Mouse (Mus musculus) 3T3-L1 (cell line): ENCODE results near the gene Mpp6.
A peak's percentile ranks its signal among the peaks of the same experiment; 100 is the strongest.

Source experiments
- DNase-seq: peaks from one replicate; pipeline ENCODE4 v3.0.0-alpha.2; 2015; ENCODE audit warnings: low read depth, low spot score

Gene Mpp6

DNA sequence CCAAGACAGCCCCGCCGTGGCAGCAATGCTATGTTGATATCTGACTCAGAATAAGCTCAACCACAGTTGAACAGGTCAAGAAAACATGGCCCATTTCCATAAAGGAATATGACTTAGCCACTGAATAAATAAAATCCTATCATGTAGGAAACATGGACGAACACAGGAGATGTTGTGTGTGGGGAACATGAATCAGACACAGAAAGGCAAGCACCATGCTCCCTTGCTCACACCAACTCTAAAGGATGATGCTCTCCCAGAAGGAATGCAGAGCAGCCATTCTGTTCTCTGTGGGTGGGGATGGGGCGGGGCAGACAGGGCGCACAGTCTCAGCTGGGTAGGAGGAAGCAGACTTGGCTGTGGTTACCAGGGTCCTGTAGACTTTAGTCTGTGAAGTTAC is 115.2 kb downstream of the Mpp6 start:
- peak; percentile 67 for DNase-seq

DNA sequence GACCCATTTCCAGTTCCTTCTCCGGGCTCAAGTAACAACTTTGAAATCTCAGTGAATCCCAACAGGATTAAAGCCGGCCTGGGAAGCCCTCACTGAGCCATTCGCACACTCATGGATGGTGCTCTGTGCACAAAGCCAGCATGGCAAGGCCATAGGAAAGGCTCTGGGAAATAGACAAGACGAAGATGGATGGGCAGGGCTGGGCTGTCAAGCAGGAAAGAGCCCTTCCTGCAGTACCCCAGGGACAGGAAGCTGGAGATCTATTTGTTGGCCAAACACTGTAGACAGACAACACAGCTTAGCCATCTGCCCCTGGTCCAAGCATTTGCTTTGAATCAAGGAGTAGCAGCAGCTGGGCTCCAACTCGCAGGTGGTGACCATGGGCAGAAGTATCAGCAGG is 118.1 kb downstream of the Mpp6 start:
- no peak for DNase-seq

DNA sequence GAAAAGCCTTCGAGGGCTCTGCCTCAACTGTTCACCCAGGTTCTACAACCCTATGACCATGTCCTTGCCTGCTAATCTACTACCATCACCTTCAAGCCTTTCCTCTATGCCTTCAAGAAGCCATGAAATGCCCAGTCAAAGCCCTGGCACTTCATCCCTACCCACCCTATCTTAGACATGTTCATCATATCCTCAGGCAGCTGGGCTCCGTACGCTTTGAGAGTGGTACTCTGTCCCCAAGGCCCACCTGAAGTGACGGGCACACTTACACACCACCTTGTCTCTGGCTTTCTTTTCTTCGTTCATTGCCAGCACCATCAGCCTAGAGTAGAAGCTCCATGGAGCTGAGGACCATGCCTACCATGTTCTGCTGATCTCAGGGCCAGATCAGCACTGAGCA is 121.2 kb downstream of the Mpp6 start:
- no peak for DNase-seq

DNA sequence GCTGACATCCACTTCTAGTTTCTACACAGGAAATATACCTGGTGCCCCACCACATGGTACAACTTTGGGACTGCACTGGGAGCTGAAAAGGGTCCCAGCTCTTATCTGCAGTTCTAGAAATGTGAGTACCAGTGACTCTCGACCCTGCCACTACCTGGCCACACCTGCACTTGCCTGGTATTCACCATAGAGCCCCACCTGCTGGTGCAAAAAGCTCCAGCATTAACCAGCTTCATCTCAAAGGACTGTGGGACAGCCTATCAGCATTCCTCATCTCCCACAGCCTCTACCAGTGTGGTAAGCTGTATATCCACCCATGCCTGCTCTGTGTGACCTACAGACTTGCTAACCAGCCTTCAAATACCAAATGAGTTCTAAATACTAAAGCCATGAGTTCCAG is 122.9 kb downstream of the Mpp6 start:
- no peak for DNase-seq

DNA sequence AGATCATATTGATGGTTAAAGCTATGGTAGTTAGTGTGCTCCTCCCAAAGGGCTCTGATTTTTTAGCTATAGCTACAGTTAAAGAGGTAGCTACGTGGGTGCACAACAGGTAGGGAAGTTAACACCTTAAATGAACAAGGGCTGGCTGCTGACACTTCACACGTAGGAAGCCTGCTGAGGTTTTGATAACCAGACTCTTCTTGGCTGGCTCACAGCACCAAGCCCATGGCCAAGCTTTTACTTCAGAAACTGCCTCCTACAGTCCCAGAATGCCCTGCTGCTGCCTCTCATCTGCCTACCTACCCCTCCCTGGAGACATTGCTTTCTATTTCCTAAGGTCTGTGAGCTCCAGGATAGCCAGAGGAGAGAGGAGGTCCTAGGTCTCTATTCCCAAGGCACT is 127.9 kb downstream of the Mpp6 start:
- DNase-seq: no peak

DNA sequence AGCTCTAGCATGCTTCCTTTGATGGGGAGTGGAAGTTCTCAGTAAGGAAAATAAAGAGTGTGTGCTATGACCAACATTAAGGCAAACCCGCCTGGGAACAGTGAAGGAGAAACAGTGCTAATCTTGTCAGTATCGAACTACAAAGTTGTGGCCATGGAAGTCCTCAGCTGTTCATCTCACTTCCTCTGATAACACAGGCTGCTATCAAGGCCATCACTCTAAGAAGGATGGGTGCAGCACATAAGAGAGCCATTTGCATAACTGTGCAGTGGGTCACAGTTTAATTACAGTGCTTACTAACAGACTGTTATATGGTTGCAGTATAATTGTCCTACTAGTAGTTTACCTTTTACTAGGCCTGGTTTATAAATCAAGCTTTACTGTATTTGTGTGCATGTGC is 129.9 kb downstream of the Mpp6 start:
- DNase-seq: no peak

DNA sequence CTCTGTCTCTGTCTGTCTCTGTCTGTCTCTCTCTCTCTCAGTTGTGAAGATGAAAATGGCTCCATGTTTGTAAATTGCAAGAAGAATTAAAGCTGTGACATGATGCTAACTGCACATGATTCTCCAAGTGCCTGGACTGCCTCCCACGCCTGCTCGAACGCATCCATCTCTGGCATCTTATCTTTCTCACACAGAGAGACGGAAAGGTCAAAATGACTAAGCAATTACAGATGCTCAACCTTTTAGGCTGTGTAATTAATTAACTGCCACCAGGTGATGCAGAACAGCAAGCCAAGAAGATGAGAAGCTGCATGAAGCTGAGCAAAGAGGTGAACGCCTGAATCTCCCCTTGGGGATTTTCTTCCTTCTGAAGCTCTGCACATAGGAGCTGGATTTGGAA is 130.4 kb downstream of the Mpp6 start:
- DNase-seq: no peak

DNA sequence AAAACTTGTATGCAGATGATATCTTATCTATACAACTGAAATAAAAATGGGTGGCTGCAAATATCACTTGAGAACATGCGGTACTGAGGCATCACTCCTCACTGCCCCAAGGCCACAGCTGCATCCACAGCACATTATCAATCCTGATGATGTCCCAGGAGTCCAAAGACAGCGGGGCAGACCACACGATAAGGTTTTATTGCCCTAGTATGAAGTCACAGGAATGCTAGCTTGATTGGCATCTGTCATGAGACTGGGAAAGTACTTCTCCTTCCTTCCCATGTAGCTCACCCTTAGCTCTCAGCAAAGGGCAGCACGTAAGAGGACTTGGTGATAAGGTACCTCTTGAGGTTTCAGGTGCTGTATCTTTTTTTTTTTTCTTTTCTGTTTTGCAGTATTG is 134.1 kb downstream of the Mpp6 start:
- no peak for DNase-seq

DNA sequence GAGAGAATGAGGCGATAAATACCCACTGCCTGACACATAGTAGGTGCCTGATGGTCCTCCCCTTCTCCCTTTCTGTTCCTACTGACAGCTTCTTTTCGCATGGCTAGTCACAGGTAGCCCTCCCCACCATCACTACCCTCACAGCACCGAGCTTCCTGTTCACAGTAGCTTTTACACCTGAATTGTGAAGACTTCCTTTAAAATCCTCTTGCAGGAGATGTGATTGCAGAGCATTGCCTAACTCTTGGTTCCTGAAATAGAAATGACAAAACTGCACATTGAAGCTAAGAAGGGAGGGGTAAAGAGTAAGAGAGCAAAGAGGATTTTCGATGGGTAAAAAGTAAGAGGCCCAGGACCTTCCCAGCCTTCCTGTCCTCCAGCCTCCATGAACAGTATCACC is 134.9 kb downstream of the Mpp6 start:
- no peak for DNase-seq

DNA sequence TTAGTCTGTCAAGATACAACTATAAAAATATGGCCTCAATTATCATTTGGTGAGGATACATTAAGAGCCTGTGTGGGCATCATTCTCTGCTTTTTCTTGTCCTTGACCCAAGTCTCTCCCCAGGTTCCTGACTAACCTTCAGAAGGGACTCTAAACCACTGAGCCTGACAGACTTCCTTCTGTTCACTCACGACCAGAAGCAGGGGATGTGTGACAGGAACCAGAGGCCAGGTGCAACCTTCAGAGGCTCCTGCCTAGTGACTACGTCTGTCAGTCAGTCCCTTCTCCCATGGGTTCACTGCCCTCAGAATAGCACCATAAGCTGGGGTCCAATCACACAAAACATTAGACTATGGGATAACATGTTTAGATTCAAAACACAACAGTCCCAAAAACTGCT is 137.3 kb downstream of the Mpp6 start:
- no peak for DNase-seq

DNA sequence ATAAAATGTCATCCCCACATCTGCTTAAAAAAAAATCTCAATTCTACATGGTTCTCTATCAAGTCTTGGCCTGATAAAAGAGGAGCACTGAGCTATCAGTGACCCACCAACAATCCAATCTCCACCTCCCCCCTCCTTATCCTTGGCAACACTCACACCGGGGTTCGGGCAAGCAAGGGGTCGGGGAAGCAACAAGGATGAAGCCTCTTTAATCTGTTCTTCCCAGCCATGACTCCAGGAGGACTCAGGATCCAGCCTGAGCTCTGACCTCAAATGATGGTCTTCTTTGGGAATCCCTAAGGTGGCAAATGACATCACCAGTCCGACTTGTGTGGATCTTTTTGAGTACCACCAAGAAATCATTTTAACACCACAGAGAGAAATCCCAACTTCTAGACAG is 137.8 kb downstream of the Mpp6 start:
- no peak for DNase-seq
